Mouse (Mus musculus) kidney, postnatal 10 days (tissue): Measurements from ENCODE around the gene Scgb1a1.
A peak's percentile ranks its signal among the peaks of the same experiment; 100 is the strongest.
"Not testable (repeated sequence)": the region's sequence is repeated elsewhere in the genome, so short reads cannot be mapped to it uniquely, and the experiment has no call there.

ENCODE experiments used
- DNase-seq: peaks from one replicate; pipeline ENCODE4 v3.0.0; 2021; ENCODE audit warnings: mixed read lengths

The Scgb1a1 gene

GRCm38 (mm10) chr19:9087821-9088220 lies at the start of gene Scgb1a1:
TSS of gene Scgb1a1 (minus strand) at chr19:9087958.
- no peak for DNase-seq

- DNase-seq: no peak
Measured at GRCm38 (mm10) chr19:9137159-9137558, 49.4 kb upstream of the Scgb1a1 start.

GRCm38 (mm10) chr19:9135512-9136331 lies 48.0 kb upstream of the Scgb1a1 start, which contains the start of gene Asrgl1:
TSS of gene Asrgl1 (minus strand) at chr19:9135636.
- DNase-seq: peak; percentile 96

- DNase-seq: peak; percentile 37
Measured at GRCm38 (mm10) chr19:9134746-9135511, 47.2 kb upstream of the Scgb1a1 start.

GRCm38 (mm10) chr19:9129996-9130395 lies 42.2 kb upstream of the Scgb1a1 start:
- no peak for DNase-seq

- DNase-seq: no peak
Measured at GRCm38 (mm10) chr19:9128499-9129194, 40.9 kb upstream of the Scgb1a1 start.

- not testable (repeated sequence) for DNase-seq
Measured at GRCm38 (mm10) chr19:9123986-9124385, 36.2 kb upstream of the Scgb1a1 start.

GRCm38 (mm10) chr19:9122390-9122789 lies 34.6 kb upstream of the Scgb1a1 start:
- DNase-seq: no peak

- no peak for DNase-seq
Measured at GRCm38 (mm10) chr19:9119655-9120425, 32.1 kb upstream of the Scgb1a1 start.

GRCm38 (mm10) chr19:9117275-9117674 lies 29.5 kb upstream of the Scgb1a1 start:
- no peak for DNase-seq

GRCm38 (mm10) chr19:9116268-9116667 lies 28.5 kb upstream of the Scgb1a1 start:
- no peak for DNase-seq

GRCm38 (mm10) chr19:9112043-9112442 lies 24.3 kb upstream of the Scgb1a1 start:
- DNase-seq: no peak

GRCm38 (mm10) chr19:9110182-9110869 lies 22.6 kb upstream of the Scgb1a1 start:
- DNase-seq: peak; percentile 49

- no peak for DNase-seq
Measured at GRCm38 (mm10) chr19:9108536-9108935, 20.8 kb upstream of the Scgb1a1 start.

GRCm38 (mm10) chr19:9107379-9107755 lies 19.6 kb upstream of the Scgb1a1 start:
- peak; percentile 20 for DNase-seq

- no peak for DNase-seq
Measured at GRCm38 (mm10) chr19:9106751-9107378, 19.1 kb upstream of the Scgb1a1 start.

GRCm38 (mm10) chr19:9106096-9106495 lies 18.3 kb upstream of the Scgb1a1 start:
- no peak for DNase-seq

GRCm38 (mm10) chr19:9105101-9105685 lies 17.4 kb upstream of the Scgb1a1 start:
- no peak for DNase-seq

- no peak for DNase-seq
Measured at GRCm38 (mm10) chr19:9103986-9104385, 16.2 kb upstream of the Scgb1a1 start.

GRCm38 (mm10) chr19:9101062-9101457 lies 13.3 kb upstream of the Scgb1a1 start:
- no peak for DNase-seq
